Mouse (Mus musculus): ENCODE data around the gene Snx32.
A peak's percentile ranks its signal among the peaks of the same experiment; 100 is the strongest.

The Snx32 gene

GRCm38 (mm10) chr19:5483386-5484359 is 26.7 kb downstream of the Snx32 start:
- DNase-seq (ENCODE audit: low spot score), result no peak

GRCm38 (mm10) chr19:5481398-5481797 is 28.9 kb downstream of the Snx32 start:
- DNase-seq (ENCODE audit: low spot score), result no peak

GRCm38 (mm10) chr19:5480016-5480415 is 30.3 kb downstream of the Snx32 start:
- no peak for DNase-seq (ENCODE audit: low spot score)

- DNase-seq (ENCODE audit: low spot score), result no peak
These were observed 32.6 kb downstream of the Snx32 start for GRCm38 (mm10) chr19:5477668-5478300.

GRCm38 (mm10) chr19:5477004-5477667 is 33.2 kb downstream of the Snx32 start:
- no peak for DNase-seq (ENCODE audit: low spot score)

- no peak for DNase-seq (ENCODE audit: low spot score)
These were observed 35.1 kb downstream of the Snx32 start for GRCm38 (mm10) chr19:5475069-5475714.

- DNase-seq (ENCODE audit: low spot score), result peak; percentile 59
These were observed 35.9 kb downstream of the Snx32 start for GRCm38 (mm10) chr19:5474281-5475068.

- peak; percentile 87 for DNase-seq (ENCODE audit: low spot score)
These were observed 36.6 kb downstream of the Snx32 start, which contains the start of gene Efemp2 for GRCm38 (mm10) chr19:5473720-5474119. Gene Efemp2 (plus strand): TSS chr19:5473954.

- no peak for DNase-seq (ENCODE audit: low spot score)
These were observed 37.5 kb downstream of the Snx32 start for GRCm38 (mm10) chr19:5472857-5473256.

- no peak for DNase-seq (ENCODE audit: low spot score)
These were observed 38.5 kb downstream of the Snx32 start for GRCm38 (mm10) chr19:5471846-5472245.

GRCm38 (mm10) chr19:5468374-5468773 is 42.0 kb downstream of the Snx32 start, which contains the start of gene Ctsw:
Gene Ctsw (minus strand): TSS chr19:5468507.
- no peak for DNase-seq (ENCODE audit: low spot score)

- no peak for DNase-seq (ENCODE audit: low spot score)
These were observed 43.3 kb downstream of the Snx32 start for GRCm38 (mm10) chr19:5466916-5467500.

GRCm38 (mm10) chr19:5465037-5465436 is 45.3 kb downstream of the Snx32 start:
- no peak for DNase-seq (ENCODE audit: low spot score)

GRCm38 (mm10) chr19:5463791-5464562 is 46.4 kb downstream of the Snx32 start:
- DNase-seq (ENCODE audit: low spot score), result peak; percentile 54

GRCm38 (mm10) chr19:5463212-5463611 is 47.1 kb downstream of the Snx32 start:
- DNase-seq (ENCODE audit: low spot score), result no peak

- DNase-seq (ENCODE audit: low spot score), result no peak
These were observed 48.9 kb downstream of the Snx32 start for GRCm38 (mm10) chr19:5461411-5461810.

GRCm38 (mm10) chr19:5460465-5460911 is 49.9 kb downstream of the Snx32 start, which contains the start of gene Fibp:
Gene Fibp (plus strand): TSS chr19:5460615.
- DNase-seq (ENCODE audit: low spot score), result peak; percentile 86

- DNase-seq (ENCODE audit: low spot score), result no peak
These were observed 50.4 kb downstream of the Snx32 start for GRCm38 (mm10) chr19:5459896-5460295.

- no peak for DNase-seq (ENCODE audit: low spot score)
These were observed 51.3 kb downstream of the Snx32 start for GRCm38 (mm10) chr19:5459019-5459418.

All from ovary, postnatal 36 days (tissue).